Mouse (Mus musculus) small intestine, adult 2 months (tissue): ENCODE data around the gene Tbcel. TPM values are rescaled to one million over a fixed set of nuclear protein-coding genes. Genes with fewer than 3 reads are reported as not detected.
A peak's percentile ranks its signal among the peaks of the same experiment; 100 is the strongest.

ENCODE experiments used
- H3K27ac ChIP-seq: fragments of 200-500 bp; 2 replicates; pipeline ENCODE4 v1.5.1; 2012; ENCODE audit warnings: low read depth, low read length, control low read depth, inconsistent platforms; ENCODE audit not compliant: insufficient read depth
- H3K27me3 ChIP-seq: fragments of 200-500 bp; 2 replicates; pipeline ENCODE4 v1.6.1; 2012; ENCODE audit warnings: mild to moderate bottlenecking, moderate library complexity, low read length, inconsistent platforms; ENCODE audit not compliant: control insufficient read depth, insufficient read depth
- H3K36me3 ChIP-seq: fragments of 200-500 bp; 2 replicates; pipeline ENCODE4 v1.6.1; 2012; ENCODE audit warnings: mild to moderate bottlenecking, low read length, control low read depth, inconsistent platforms; ENCODE audit not compliant: control insufficient read depth, insufficient read depth
- H3K4me1 ChIP-seq: fragments of 200-500 bp; 2 replicates; pipeline ENCODE4 v1.6.1; 2012; ENCODE audit warnings: low read length, inconsistent platforms, mixed read lengths; ENCODE audit not compliant: control insufficient read depth, insufficient read depth, insufficient read length
- H3K4me3 ChIP-seq: fragments of 200-500 bp; 2 replicates; pipeline ENCODE4 v1.5.1; 2012; ENCODE audit warnings: low read depth, mild to moderate bottlenecking, control low read depth, inconsistent platforms, low read length, moderate library complexity
- CTCF ChIP-seq: fragments of 200-500 bp; IDR thresholded peaks from 2 replicates; pipeline ENCODE4 v1.5.1; 2012; ENCODE audit warnings: low read depth, mild to moderate bottlenecking, control low read depth, inconsistent platforms, low read length, moderate library complexity, mixed read lengths; ENCODE audit not compliant: insufficient replicate concordance, insufficient read length; ENCODE audit errors: extremely low read depth
- POLR2A ChIP-seq: fragments of 200-500 bp; IDR thresholded peaks from 2 replicates; pipeline ENCODE4 v1.6.1; 2012; ENCODE audit warnings: low read depth, mild to moderate bottlenecking, control low read depth, inconsistent platforms, low read length, moderate library complexity
- WGBS: fragments of 180-500 bp; shearing (Covaris S2); methylation state at CpG from one replicate; pipeline ENCODE4 v1.1.7; 2018; 5-methylcytosine and 5-hydroxymethylcytosine counted together
- polyA plus RNA-seq: library from polyadenylated mRNA; depleted of rRNA; stranded (reverse); fragments of >200 nt; gene quantifications from 2 replicates; pipeline ENCODE4 v1.2.3, GENCODE M21; 2012

Gene Tbcel
- polyA plus RNA-seq, 1 experiment, result 4.9 TPM

DNA sequence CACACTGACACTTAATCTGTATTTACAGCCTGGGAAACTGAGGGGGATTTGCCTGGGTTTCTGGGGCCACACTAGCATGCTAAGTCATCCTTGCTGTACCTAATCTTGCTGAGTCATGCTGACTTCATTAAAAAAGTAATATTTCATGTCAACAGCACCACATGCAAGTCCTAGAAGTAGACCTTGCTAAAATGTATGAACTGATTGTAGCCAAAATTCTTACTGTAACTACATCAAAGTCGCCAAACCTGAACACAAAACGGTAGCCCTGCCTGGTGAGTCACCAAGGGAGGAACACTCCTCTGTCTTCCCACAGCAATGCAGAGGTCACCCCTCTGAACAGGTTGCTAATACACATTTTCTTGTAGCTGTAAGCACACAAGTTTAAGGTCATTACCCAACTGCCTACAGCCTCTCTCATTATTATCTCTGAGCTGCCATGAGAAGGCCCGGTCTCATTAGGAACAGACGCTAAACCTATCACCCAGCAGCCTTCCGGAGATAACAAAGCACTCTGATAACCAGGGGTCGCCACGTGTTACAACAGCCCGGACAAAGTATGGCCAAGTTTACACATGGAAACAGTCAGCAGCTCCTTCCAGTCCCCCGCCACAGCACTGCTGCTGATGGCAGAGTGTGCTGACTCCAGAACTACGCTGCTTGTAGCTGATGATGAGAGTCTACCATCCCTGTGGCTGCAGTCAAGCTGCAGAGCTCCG is 46.1 kb downstream of the Tbcel start:
- H3K27ac ChIP-seq, result peak overlapping the region; percentile 2; the same call in 1 of the 2 replicates
- no peak for TF ChIP-seq POLR2A
- TF ChIP-seq CTCF, result no peak
- 33% methylated on average over 11 of the region's 11 CpGs for whole genome bisulfite sequencing
- no peak overlapping the region for H3K4me3 ChIP-seq
- no peaks in the 10 kb centered on the region for H3K36me3 ChIP-seq
- H3K4me1 ChIP-seq, result peaks cover 43% of the 10 kb centered on the region
- no peaks in the 10 kb centered on the region for H3K27me3 ChIP-seq

DNA sequence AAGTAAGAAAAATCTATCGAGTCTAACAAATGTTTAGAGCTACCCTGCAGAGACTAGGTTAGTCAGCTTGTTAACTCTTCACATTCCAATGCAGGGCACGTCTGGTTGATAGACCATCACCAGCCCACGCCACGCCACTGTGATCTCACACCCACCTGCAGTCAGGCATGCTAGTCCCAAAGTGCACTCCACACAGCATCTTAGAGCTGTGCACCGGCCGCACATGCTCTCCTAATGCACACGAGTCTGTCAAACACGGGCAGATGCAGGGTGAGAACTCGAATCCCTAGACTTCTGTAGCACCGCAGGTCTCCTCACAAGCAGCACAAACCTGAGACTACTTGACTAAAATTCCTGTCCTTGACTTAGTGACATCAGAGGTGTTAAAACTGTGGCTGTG is 47.3 kb downstream of the Tbcel start:
- no peak for TF ChIP-seq CTCF
- TF ChIP-seq POLR2A, result no peak
- Histone ChIP-seq H3K4me1 (peaks cover 45% of the 10 kb centered on the region), H3K27ac (no peak overlapping the region), H3K4me3 (no peak overlapping the region), H3K36me3 (no peaks in the 10 kb centered on the region), H3K27me3 (no peaks in the 10 kb centered on the region)
- 92% methylated on average over 10 of the region's 10 CpGs for WGBS

- 74% methylated on average over 6 of the region's 6 CpGs for WGBS
- no peaks in the 10 kb centered on the region for H3K36me3 ChIP-seq
- no peak overlapping the region for H3K27ac ChIP-seq
- TF ChIP-seq CTCF, result no peak
- no peak for TF ChIP-seq POLR2A
- H3K4me1 ChIP-seq, result peaks cover 45% of the 10 kb centered on the region
- H3K4me3 ChIP-seq, result no peak overlapping the region
- H3K27me3 ChIP-seq, result no peaks in the 10 kb centered on the region
Observed at GRCm38 (mm10) chr9:42459736-42460135, 47.9 kb downstream of the Tbcel start.

DNA sequence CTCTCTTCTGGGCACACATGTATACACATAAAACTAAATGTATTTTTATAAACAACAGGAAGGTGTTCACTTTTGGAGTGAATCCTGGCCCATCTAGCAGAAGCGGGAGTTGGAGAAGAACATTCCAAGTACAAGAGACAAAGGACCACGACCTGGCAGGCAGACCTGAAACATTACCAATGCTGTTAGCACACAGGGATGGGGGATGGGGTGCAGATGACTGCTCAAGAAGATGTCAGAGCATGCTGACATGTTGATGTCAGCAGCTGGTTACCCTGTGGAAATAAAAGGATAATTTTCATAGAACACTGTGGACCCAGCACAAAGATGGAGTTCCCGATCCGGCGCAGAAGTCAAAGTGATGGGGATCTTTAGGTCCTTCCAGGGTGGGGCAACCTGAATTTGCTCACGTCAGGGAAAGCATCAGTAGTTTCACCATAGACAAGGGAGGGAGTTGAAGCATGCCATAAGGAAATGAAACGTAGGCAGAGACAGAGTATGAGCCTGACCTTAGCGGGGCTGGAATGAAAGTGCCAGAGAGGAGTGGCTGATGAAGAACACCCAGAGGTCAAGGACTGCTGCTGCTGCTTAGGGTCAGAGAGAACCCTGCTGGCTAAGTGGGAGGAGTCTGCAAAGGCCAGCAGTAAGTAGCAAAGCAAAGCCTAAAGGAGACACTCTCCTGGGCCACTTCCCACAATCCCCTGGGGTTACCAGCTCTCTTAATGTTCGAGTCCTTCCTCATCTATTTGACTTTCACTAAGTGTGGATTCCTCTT is 48.7 kb downstream of the Tbcel start:
- TF ChIP-seq CTCF (no peak), POLR2A (no peak)
- Histone ChIP-seq H3K36me3 (no peaks in the 10 kb centered on the region), H3K4me1 (peaks cover 42% of the 10 kb centered on the region), H3K27ac (peak overlapping the region; percentile 94), H3K4me3 (no peak overlapping the region), H3K27me3 (no peaks in the 10 kb centered on the region)
- 54% methylated on average over 9 of the region's 9 CpGs for WGBS

DNA sequence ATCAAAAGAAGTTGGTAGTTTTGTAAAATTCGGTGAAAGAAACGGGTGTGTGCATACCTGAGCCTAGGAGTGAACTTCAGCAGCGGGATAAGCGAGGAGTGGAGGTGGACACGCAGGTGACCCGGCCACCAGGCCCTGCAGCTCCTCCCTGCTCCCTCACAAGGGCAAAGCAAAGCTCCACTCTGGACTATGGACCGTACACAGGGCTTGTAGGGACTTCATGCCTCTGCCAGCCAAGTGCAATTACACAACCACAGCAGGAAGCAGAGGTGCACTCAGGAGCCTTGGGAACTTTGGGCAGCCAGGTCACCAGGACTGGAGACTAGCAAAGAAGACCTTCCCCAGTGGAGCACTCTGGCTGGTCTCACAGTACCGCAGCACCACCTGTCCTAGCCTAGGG is 50.1 kb downstream of the Tbcel start:
- TF ChIP-seq CTCF (no peak), POLR2A (no peak)
- WGBS, result 35% methylated on average over 8 of the region's 8 CpGs
- Histone ChIP-seq H3K4me3 (no peak overlapping the region), H3K27me3 (no peaks in the 10 kb centered on the region), H3K4me1 (peaks cover 38% of the 10 kb centered on the region), H3K36me3 (no peaks in the 10 kb centered on the region), H3K27ac (peak overlapping the region; percentile 94)

GRCm38 (mm10) chr9:42454364-42454763 is 53.2 kb downstream of the Tbcel start:
- no peak overlapping the region for H3K4me3 ChIP-seq
- no peaks in the 10 kb centered on the region for H3K27me3 ChIP-seq
- TF ChIP-seq POLR2A (no peak), CTCF (no peak)
- peaks cover 22% of the 10 kb centered on the region; the same call in 1 of the 2 replicates for H3K4me1 ChIP-seq
- H3K36me3 ChIP-seq, result peaks cover 11% of the 10 kb centered on the region
- WGBS, result 98% methylated on average over 8 of the region's 8 CpGs
- H3K27ac ChIP-seq, result no peak overlapping the region

DNA sequence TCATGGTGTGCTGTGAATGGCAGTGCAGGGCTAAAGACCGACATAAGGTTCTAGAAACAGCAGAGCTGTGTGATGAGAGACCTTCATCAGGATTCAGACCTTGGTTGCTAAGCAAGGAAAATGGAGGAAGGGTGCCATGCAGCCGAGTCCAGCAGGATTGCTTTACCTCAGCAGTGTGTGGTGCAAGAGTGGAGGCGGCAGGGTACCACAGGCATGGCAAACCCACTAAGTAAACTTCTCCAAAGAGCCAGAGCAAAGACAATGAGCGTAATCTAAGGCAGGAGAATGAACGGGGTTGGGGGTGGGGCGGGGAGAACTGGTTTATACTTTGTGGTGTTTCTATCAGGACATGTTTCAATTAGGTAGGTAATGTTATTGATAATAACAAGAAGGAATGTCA is 58.6 kb downstream of the Tbcel start:
- TF ChIP-seq CTCF, result no peak
- TF ChIP-seq POLR2A, result no peak
- WGBS, result 86% methylated on average over 6 of the region's 6 CpGs
- no peaks in the 10 kb centered on the region; the same call in 1 of the 2 replicates for H3K4me1 ChIP-seq
- no peak overlapping the region for H3K27ac ChIP-seq
- no peak overlapping the region for H3K4me3 ChIP-seq
- peaks cover 32% of the 10 kb centered on the region for H3K36me3 ChIP-seq
- H3K27me3 ChIP-seq, result no peaks in the 10 kb centered on the region
